Mouse (Mus musculus) Patski (cell line): ENCODE results near the gene Emx1. TPM values are rescaled to one million over a fixed set of nuclear protein-coding genes. Genes with fewer than 3 reads are reported as not detected.

Experiments
- ATAC-seq: fragments of 100-300 bp; one replicate; pipeline ENCODE4 v1.8.0; 2021
- CTCF ChIA-PET: fragments of 350-600 bp; sonication (Branson Sonifier 250); formaldehyde crosslinking; loops from one replicate; lab custom pipeline; 2022; ENCODE audit warnings: inconsistent platforms; lab: Charles Lee
- POLR2A ChIA-PET: fragments of 350-600 bp; sonication (Branson Sonifier 250); formaldehyde crosslinking; loops from one replicate; lab custom pipeline; 2022; ENCODE audit warnings: antibody characterized with exemption, inconsistent platforms; lab: Charles Lee
- DNase-seq: peaks from one replicate; pipeline ENCODE4 v3.0.0-alpha.2; 2011; ENCODE audit warnings: low read depth, low spot score
- H3K27me3 ChIP-seq: fragments of 371-371 bp; one replicate; pipeline ENCODE4 v1.5.1; 2021
- CTCF ChIP-seq: fragments of 100-300 bp; IDR thresholded peaks from one replicate; pipeline ENCODE4 v1.5.1; 2021
- in situ Hi-C: fragments of 300-500 bp; cut with MboI; formaldehyde crosslinking; loops from 3 replicates; pipeline ENCODE4 v1.11.1; 2018; ENCODE audit warnings: low pct_unique_long_range_greater_than_20kb, mixed read lengths
- polyA plus RNA-seq: library from polyadenylated mRNA; unstranded; gene quantifications from one replicate; pipeline ENCODE4 v1.2.3, GENCODE M21; 2021

Gene Emx1
- polyA plus RNA-seq, 1 experiment from 2014 or later, result not detected

GRCm38 (mm10) chr6:85189911-85190591 is 2.8 kb downstream of the Emx1 start:
- ATAC-seq, result no peak
- no peak for TF ChIP-seq CTCF
- POLR2A ChIA-PET, result no interaction called here

DNA sequence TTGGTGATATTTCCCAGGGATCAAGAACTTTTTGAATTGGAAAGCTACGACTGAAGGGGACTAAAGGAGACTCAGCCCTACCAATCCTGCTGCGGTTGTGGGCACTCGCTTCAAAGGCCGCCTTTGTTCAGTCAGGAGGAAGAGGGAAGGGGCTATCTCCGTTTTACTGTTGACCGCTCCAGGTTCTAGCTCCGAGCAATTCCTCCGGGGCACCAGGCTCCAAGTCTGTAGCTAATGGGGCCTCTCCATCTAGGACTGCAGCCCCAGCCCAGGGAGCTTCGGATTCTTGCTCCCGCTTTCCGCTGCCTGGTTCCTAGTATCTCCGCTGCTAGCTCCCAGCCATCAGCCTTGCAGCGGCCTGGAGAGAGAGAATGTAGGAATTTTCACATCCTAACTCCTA is 3.4 kb downstream of the Emx1 start:
- peaks cover 81% of the 10 kb centered on the region for H3K27me3 ChIP-seq
- ATAC-seq (no peak), DNase-seq (no peak)
- POLR2A ChIA-PET, result no interaction called here
- CTCF ChIA-PET, result interaction anchor here (1.1 kb wide), 1 partner anchor 23 kb away, joined by 3 read pairs; no protein-coding TSS in a partner anchor
- in situ Hi-C loops, result no loop called here
- TF ChIP-seq CTCF, result no peak

More at GRCm38 (mm10) chr6:85189911-85190591, 2.8 kb downstream of the Emx1 start:
- DNase-seq, result no peak
- peaks cover 76% of the 10 kb centered on the region for H3K27me3 ChIP-seq
- CTCF ChIA-PET, result interaction anchor here (1.1 kb wide), 1 partner anchor 23 kb away, joined by 3 read pairs; no protein-coding TSS in a partner anchor
- in situ Hi-C loops, result no loop called here

DNA sequence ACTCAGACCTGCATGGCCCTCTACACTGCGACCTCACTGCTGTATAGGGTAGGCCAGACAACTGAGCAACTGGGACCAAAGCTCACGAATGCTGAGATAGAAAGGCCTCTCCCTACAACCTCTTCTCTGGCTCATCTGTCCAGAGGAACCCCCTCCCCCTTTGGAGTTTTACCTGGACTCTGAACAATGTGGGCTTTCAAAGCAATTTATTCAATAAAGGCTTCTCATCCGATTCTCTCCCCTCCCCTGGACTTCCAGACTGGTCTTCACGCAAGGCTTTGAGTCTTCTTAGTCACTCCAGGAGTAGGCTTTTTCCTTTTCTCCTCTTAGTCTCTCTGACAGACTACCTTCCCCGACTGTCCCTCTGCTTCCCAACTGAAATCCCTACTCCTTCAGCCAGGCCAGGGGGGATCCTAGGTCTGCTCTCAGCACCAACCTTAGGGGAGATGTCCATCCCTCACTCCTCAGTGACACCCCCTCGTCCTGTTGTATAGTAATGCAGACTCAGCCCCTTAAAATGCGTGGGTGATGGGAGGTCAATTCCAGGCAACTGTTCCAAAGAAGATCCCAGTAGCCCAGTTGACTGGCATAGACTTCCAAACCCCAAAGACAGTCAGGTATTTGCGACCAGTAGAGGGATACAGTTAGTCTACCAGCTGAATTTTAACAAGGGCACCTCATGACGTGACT is 4.7 kb downstream of the Emx1 start:
- ChIA-PET CTCF (no interaction called here), POLR2A (interaction anchor here (0.7 kb wide), 1 partner anchor 27 kb away, joined by 3 read pairs; no protein-coding TSS in a partner anchor)
- DNase-seq (no peak), ATAC-seq (no peak)
- H3K27me3 ChIP-seq, result peaks cover 74% of the 10 kb centered on the region
- no peak for TF ChIP-seq CTCF
- in situ Hi-C loops, result no loop called here

DNA sequence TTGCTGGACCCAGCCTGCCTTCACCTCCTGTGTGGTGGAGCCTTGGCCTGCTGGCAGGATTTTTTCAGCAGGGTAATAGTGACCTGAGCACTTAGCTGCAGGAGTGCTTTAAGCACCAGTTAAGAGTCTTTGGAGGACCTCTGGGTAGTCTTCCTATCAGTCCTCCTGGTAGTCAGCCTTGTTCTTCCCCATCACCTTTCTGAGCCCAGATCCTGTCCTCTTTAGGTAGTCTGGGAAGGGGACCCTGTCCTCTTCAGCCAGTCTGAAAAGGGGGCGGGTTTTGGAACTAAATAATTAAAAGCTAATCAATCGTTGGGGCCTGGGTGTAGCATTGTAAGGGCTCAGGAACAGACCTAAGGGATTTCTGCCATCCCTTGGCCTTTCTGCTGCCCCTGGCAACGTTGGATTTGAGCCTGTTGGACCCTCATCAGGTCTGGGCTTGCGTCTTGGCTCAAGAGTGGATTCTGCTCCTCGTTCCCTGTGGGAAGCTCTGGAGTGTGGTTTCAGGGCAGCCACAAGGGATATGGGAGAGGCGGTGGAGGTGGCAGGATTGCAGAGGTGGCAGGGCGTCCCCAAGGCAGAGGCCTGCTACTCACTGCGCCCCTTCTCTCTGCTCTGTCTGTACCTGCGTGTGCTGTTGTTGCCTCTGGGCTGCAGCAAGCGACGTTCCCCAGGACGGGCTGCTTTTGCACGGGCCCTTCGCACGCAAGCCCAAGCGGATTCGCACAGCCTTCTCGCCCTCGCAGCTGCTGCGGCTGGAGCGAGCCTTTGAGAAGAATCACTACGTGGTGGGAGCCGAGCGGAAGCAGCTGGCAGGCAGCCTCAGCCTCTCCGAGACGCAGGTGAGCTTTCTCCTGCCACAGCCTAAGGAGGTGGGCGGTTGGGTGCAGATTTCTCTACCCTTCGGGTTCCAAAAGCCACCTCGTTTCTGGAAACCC is 6.4 kb downstream of the Emx1 start:
- peaks cover 57% of the 10 kb centered on the region for H3K27me3 ChIP-seq
- ATAC-seq (no peak), DNase-seq (no peak)
- in situ Hi-C loops, result no loop called here
- POLR2A ChIA-PET, result no interaction called here
- CTCF ChIA-PET, result no interaction called here
- TF ChIP-seq CTCF, result no peak

DNA sequence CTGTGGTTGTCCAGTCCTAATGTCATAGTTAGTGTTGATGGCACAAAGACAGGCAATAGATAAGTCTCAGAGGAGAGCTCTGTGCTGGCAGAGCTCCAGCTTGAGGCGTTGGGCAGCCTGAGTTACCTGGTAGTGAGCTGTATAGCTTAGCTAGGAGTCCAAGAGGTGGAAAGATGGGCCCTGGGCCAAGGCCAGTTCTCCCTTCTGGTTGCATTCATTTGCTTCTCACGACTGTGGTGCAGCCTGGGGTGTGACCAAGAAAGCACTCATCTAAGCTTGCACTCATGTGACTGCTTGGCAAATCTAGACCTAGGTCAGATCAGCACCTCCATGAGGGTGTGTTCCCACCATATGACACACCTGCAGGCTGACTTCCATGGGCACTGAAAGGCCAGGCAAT is 10.7 kb downstream of the Emx1 start:
- ATAC-seq, result no peak
- in situ Hi-C loops, result no loop called here
- CTCF ChIA-PET, result no interaction called here
- POLR2A ChIA-PET, result no interaction called here
- no peak for TF ChIP-seq CTCF
- peaks cover 44% of the 10 kb centered on the region for H3K27me3 ChIP-seq
- no peak for DNase-seq

- no peak for DNase-seq
- peaks cover 29% of the 10 kb centered on the region for H3K27me3 ChIP-seq
- CTCF ChIA-PET, result no interaction called here
- in situ Hi-C loops, result no loop called here
- TF ChIP-seq CTCF, result no peak
- no peak for ATAC-seq
- POLR2A ChIA-PET, result no interaction called here
Measured at GRCm38 (mm10) chr6:85206182-85206938, 19.1 kb downstream of the Emx1 start.

DNA sequence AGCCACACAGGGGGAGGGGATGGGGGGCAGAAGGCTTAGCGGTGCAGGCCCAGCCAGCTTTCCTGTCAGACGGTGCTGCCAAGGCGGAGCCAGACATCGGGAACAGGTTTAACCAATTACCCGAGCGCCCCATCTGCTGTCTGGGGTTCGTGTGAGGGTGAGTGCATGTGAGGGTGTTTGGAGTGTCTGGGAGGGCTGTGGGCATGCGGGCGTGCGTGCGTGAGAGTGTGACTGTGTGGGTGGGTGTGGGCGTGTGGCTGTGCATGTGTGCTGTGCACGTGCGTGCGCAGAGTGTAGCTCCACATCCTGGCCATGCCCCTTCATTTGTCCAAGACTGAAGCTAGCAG is 19.7 kb downstream of the Emx1 start:
- ChIA-PET POLR2A (no interaction called here), CTCF (no interaction called here)
- peaks cover 23% of the 10 kb centered on the region for H3K27me3 ChIP-seq
- DNase-seq, result no peak
- in situ Hi-C loops, result no loop called here
- no peak for ATAC-seq
- TF ChIP-seq CTCF, result no peak

DNA sequence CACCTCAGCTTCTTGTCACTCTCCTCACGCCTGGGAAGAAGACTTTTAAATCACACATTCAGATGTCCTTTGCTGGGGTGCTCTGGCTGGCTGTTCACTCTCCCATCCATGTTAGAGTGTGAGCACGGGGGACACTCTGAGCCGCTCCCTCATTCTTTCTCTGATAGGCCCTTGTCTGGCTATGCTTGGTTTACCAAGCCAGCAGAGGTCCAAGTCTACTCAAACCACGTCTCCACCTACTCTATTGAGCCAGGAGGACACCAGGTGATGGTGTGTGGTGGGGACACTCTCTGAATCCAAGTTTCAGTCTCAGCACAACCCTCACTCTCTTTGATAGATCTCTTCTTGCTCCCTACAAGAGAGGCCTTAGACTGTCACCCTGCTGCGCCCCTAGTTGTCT is 20.1 kb downstream of the Emx1 start:
- in situ Hi-C loops, result no loop called here
- ChIA-PET CTCF (no interaction called here), POLR2A (no interaction called here)
- no peak for TF ChIP-seq CTCF
- H3K27me3 ChIP-seq, result peaks cover 19% of the 10 kb centered on the region
- ATAC-seq (no peak), DNase-seq (no peak)

GRCm38 (mm10) chr6:85209226-85209967 is 22.2 kb downstream of the Emx1 start:
- DNase-seq (no peak), ATAC-seq (no peak)
- peaks cover 5% of the 10 kb centered on the region for H3K27me3 ChIP-seq
- no peak for TF ChIP-seq CTCF
- in situ Hi-C loops, result no loop called here
- ChIA-PET CTCF (no interaction called here), POLR2A (no interaction called here)

- CTCF ChIA-PET, result no interaction called here
- no peak for TF ChIP-seq CTCF
- ATAC-seq (no peak), DNase-seq (no peak)
- in situ Hi-C loops, result no loop called here
- no peaks in the 10 kb centered on the region for H3K27me3 ChIP-seq
- POLR2A ChIA-PET, result no interaction called here
Measured at GRCm38 (mm10) chr6:85210686-85211085, 23.4 kb downstream of the Emx1 start.
